8 mouse cellular contexts compared by ENCODE assay signal in the genomic region with DNA sequence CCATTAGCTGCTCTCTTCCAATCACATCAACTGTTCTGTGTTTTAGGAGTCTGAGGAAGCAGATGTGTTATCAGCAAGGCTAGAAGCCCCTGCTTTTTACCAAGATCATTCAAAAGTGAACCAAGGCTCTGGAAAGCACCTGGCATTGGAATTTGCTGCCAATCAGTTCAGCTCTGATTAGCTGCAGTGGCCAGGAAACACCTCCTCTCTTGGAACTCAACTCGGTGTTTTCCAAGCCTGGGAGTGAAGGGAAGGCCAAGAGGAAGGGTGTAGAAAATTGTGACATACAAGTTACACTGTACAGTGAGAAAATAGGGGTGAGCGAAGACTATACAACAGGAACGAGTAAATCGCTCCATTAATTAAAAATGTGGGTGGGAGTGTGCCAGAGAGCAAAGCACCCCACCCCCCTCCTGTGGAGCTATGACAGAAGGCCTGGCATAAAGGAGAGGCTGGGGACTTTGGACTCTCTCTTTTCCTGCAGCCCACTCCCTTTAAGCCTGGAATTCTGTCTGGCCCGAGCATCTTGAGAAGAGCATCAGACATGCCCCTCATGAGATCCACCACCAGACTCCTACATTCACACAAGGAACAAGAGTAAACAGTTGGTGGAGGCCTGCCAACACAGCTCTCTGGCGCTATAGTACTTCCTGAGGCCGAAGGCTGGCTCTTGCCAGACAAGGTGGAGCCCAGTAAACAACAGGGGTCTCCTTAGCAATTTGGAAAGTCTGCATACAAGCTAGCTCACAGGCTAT.
DNase-seq lines count a peak whose midpoint lies in the region; ATAC-seq lines count a peak whose summit lies in the region.

No protein-coding gene starts in this region.

- H3K36me3 ChIP-seq in hindbrain, embryonic 15.5 days, result no peaks in the 10 kb centered on the region
- no peaks in the 10 kb centered on the region for H3K36me3 ChIP-seq in hindbrain, embryonic 10.5 days
- no peaks in the 10 kb centered on the region for H3K36me3 ChIP-seq in midbrain, embryonic 15.5 days (replicated peaks)

- no peak overlapping the region for H3K4me2 ChIP-seq in hindbrain, embryonic 15.5 days
- H3K4me2 ChIP-seq in midbrain, embryonic 15.5 days, result no peak overlapping the region

- peaks cover 21% of the 10 kb centered on the region for H3K4me1 ChIP-seq in hindbrain, embryonic 15.5 days (replicated peaks)
- H3K4me1 ChIP-seq in hindbrain, embryonic 10.5 days (replicated peaks), result peaks cover 3% of the 10 kb centered on the region; the same call in 1 of the 2 replicates
- H3K4me1 ChIP-seq in midbrain, embryonic 15.5 days, result peaks cover 13% of the 10 kb centered on the region; the same call in 1 of the 2 replicates

- no peaks in the 10 kb centered on the region for H3K27me3 ChIP-seq in hindbrain, embryonic 15.5 days
- H3K27me3 ChIP-seq in hindbrain, embryonic 10.5 days (ENCODE audit: insufficient read depth, poor library complexity, severe bottlenecking), result no peaks in the 10 kb centered on the region
- H3K27me3 ChIP-seq in midbrain, embryonic 15.5 days (replicated peaks), result no peaks in the 10 kb centered on the region

- ATAC-seq in hindbrain, embryonic 15.5 days (ENCODE audit: low FRiP score, low read depth), result peak; percentile 77
- ATAC-seq in midbrain, embryonic 15.5 days (replicated peaks), result peak; percentile 52; the same call in 1 of the 2 replicates
- no peak for ATAC-seq in erythroid progenitor cell, adult 5-6 weeks (replicated peaks; ENCODE audit: low FRiP score, poor library complexity, severe bottlenecking)
- ATAC-seq in CD4-positive, CD25-positive, alpha-beta regulatory T cell, adult 4 months, result no peak

- no peak for DNase-seq in hindbrain, embryonic 10.5 days (ENCODE audit: low spot score)
- peak; percentile 44 for DNase-seq in cerebellum, adult 11-12 months
- peak; percentile 49 for DNase-seq in fat pad, adult 2 months (ENCODE audit: extremely low read depth, low read depth, low spot score)
- DNase-seq in kidney, postnatal 25 days, result peak; percentile 66 to 72

- H3K9ac ChIP-seq in hindbrain, embryonic 15.5 days, result no peak overlapping the region
- no peak overlapping the region for H3K9ac ChIP-seq in midbrain, embryonic 15.5 days

- H3K9me3 ChIP-seq in hindbrain, embryonic 15.5 days, result no peaks in the 10 kb centered on the region
- no peaks in the 10 kb centered on the region for H3K9me3 ChIP-seq in hindbrain, embryonic 10.5 days
- no peaks in the 10 kb centered on the region for H3K9me3 ChIP-seq in midbrain, embryonic 15.5 days

- H3K4me3 ChIP-seq in hindbrain, embryonic 15.5 days, result no peak overlapping the region
- H3K4me3 ChIP-seq in hindbrain, embryonic 10.5 days, result no peak overlapping the region
- no peak overlapping the region for H3K4me3 ChIP-seq in midbrain, embryonic 15.5 days

- peak overlapping the region; percentile 75 for H3K27ac ChIP-seq in hindbrain, embryonic 15.5 days (replicated peaks)
- H3K27ac ChIP-seq in hindbrain, embryonic 10.5 days, result no peak overlapping the region
- H3K27ac ChIP-seq in midbrain, embryonic 15.5 days, result peak overlapping the region; percentile 45

- 61% methylated on average over 7 of the region's 7 CpGs for WGBS in hindbrain, embryonic 15.5 days
- WGBS in hindbrain, embryonic 10.5 days, result 81% methylated on average over 7 of the region's 7 CpGs
- WGBS in midbrain, embryonic 15.5 days, result 73% methylated on average over 7 of the region's 7 CpGs

Comparison
In these comparisons a context has a peak if more than half of its experiments do, and no peak if none do; other contexts are left out.
1. ATAC-seq: peak in hindbrain, embryonic 15.5 days (single experiment) and midbrain, embryonic 15.5 days (single experiment); none in erythroid progenitor cell, adult 5-6 weeks (single experiment) and CD4-positive, CD25-positive, alpha-beta regulatory T cell, adult 4 months (single experiment).